Mouse (Mus musculus) activated CD4-positive, CD25-positive, alpha-beta regulatory T cell, adult 4 months (primary cell): ENCODE measurements around the gene Idi2. TPM values are rescaled to one million over a fixed set of nuclear protein-coding genes. Genes with fewer than 3 reads are reported as not detected.
"Not testable (repeated sequence)": the region's sequence is repeated elsewhere in the genome, so short reads cannot be mapped to it uniquely, and the experiment has no call there.

Experiments used
- ATAC-seq: one replicate; pipeline ENCODE4 v1.8.0; 2017
- polyA plus RNA-seq, 2 experiments: library from polyadenylated mRNA; unstranded; fragments of 100-300 nt; shearing (Covaris generic); gene quantifications; one replicate each; pipeline ENCODE4 v1.2.1; 2017

Gene Idi2
- polyA plus RNA-seq, 2 experiments from 2014 or later = 0.52 TPM; not detected in 1

GRCm38 (mm10) chr13:8997221-8997620 is 44.6 kb downstream of the Idi2 start:
- ATAC-seq = not testable (repeated sequence)

GRCm38 (mm10) chr13:8999464-8999863 is 46.8 kb downstream of the Idi2 start:
- ATAC-seq = no peak

- no peak for ATAC-seq
Measured at GRCm38 (mm10) chr13:9003306-9003705, 50.6 kb downstream of the Idi2 start.

Other genes with a start within 250 kb of the Idi2 start
- gene Wdr37, start 81.0 kb upstream of the Idi2 start, polyA plus RNA-seq = 10 to 100 TPM; 41.7 to 47.6 TPM
- gene Idi1, start 67.4 kb upstream of the Idi2 start, polyA plus RNA-seq = 10 to 100 TPM; 37.8 to 53.1 TPM
- not detected for gene Gm9745, start 4.6 kb upstream of the Idi2 start, polyA plus RNA-seq
- 10 to 100 TPM; 71.5 to 73.1 TPM for gene Gtpbp4, start 43.2 kb downstream of the Idi2 start, polyA plus RNA-seq
- gene Larp4b, start 141.0 kb downstream of the Idi2 start, polyA plus RNA-seq = 10 to 100 TPM; 29.8 to 36.9 TPM